Mouse (Mus musculus) spleen, adult 10 weeks (tissue): ENCODE results near the gene Nlrp4f. TPM values are rescaled to one million over a fixed set of nuclear protein-coding genes. Genes with fewer than 3 reads are reported as not detected.

ENCODE experiments used
- polyA plus RNA-seq: library from polyadenylated mRNA; stranded (reverse); fragments of 350-450 nt; fragmentation: Illumina TruSeq; extraction: RNeasy Lipid Tissue Mini Kit (QIAGEN cat#74804); gene quantifications from one replicate; pipeline ENCODE4 v1.2.3, GENCODE M21; 2015; ENCODE audit warnings: low replicate concordance; ENCODE audit not compliant: insufficient read depth

Nlrp4f gene
- polyA plus RNA-seq: not detected

DNA sequence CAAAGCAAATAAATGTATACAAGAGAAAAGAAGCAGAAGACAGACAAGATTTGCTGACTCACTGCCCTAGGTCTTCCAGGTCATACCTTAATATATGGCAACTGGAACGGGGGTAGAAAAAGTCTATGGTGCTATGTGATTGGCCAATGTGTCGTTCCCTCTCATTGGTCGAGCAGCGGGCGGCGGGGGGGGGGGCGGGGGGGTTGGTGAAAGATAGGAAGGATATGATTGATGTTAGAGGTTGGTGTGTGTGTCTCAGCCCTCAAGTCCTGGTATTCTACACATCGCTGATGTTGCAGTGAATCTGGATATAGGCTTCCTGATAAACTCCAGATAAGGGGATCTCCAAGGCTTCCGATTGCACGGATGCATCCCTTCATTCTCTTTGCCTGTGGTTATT lies at the start of gene Nlrp4f:
TSS of gene Nlrp4f (minus strand) at position 101 of the 400 bp plus-strand sequence.

DNA sequence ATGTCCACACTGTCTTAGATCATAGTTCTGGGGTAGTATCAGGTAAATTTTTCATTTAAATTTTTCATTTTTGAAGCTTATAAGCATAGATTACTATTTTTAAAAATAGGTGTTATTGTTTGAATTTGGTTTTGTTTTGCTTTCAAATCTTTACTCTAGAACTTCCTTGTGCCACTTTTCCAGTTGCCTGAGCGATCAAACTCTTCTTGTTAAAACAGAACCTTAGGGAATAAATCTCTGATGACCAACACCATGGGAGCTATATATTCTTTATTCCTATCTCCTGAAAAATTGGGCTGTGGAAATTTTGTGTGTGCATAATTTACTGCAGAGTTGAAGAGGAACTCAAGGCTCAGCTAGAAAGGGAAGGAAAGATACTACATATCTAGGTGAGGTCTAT lies 55.8 kb downstream of the Nlrp4f start, which contains the start of gene Olfr466:
TSS of gene Olfr466 (plus strand) at position 301 of the 400 bp plus-strand sequence.

GRCm38 (mm10) chr13:65137789-65138188 lies 68.0 kb downstream of the Nlrp4f start, which contains the start of gene Olfr465-ps1:
Gene Olfr465-ps1, plus strand, starts transcription at chr13:65138089.

Other genes starting within 250 kb of the Nlrp4f start
- gene Spata31d1c, start 172.9 kb downstream of the Nlrp4f start, polyA plus RNA-seq: not detected
- not detected for gene Prss47, start 153.2 kb downstream of the Nlrp4f start, polyA plus RNA-seq
- gene Mfsd14b, start 93.0 kb downstream of the Nlrp4f start, polyA plus RNA-seq: 59.8 TPM
- gene Olfr465-ps1, start 67.9 kb downstream of the Nlrp4f start, polyA plus RNA-seq: not detected
- gene Olfr466, start 55.7 kb downstream of the Nlrp4f start, polyA plus RNA-seq: not detected
- not detected for gene Gm10775, start 53.6 kb upstream of the Nlrp4f start, polyA plus RNA-seq
- 53.0 TPM for gene Zfp369, start 72.8 kb upstream of the Nlrp4f start, polyA plus RNA-seq